Mouse (Mus musculus): ENCODE data around the gene Gng12. TPM values are rescaled to one million over a fixed set of nuclear protein-coding genes. Genes with fewer than 3 reads are reported as not detected.
"Not testable (repeated sequence)": the region's sequence is repeated elsewhere in the genome, so short reads cannot be mapped to it uniquely, and the experiment has no call there.

The Gng12 gene
- total RNA-seq, 2 experiments from 2014 or later: 40.6 to 42.9 TPM

- DNase-seq: no peak
Measured at GRCm38 (mm10) chr6:66992232-66992631, 96.0 kb downstream of the Gng12 start.

- no peak for DNase-seq
Measured at GRCm38 (mm10) chr6:66992786-66993185, 96.6 kb downstream of the Gng12 start.

- no peak for DNase-seq
Measured at GRCm38 (mm10) chr6:66994981-66995380, 98.8 kb downstream of the Gng12 start.

- DNase-seq: no peak
Measured at GRCm38 (mm10) chr6:66995825-66996224, 99.6 kb downstream of the Gng12 start.

GRCm38 (mm10) chr6:66996257-66996656 lies 100.1 kb downstream of the Gng12 start:
- DNase-seq: no peak

- DNase-seq: no peak
Measured at GRCm38 (mm10) chr6:66998645-66999044, 102.4 kb downstream of the Gng12 start.

- DNase-seq: no peak
Measured at GRCm38 (mm10) chr6:66999800-67000199, 103.6 kb downstream of the Gng12 start.

- no peak for DNase-seq
Measured at GRCm38 (mm10) chr6:67009888-67010287, 113.7 kb downstream of the Gng12 start.

GRCm38 (mm10) chr6:67010370-67011216 lies 114.4 kb downstream of the Gng12 start:
- DNase-seq: no peak

GRCm38 (mm10) chr6:67011217-67011518 lies 115.0 kb downstream of the Gng12 start:
- DNase-seq: no peak

GRCm38 (mm10) chr6:67013293-67013948 lies 117.2 kb downstream of the Gng12 start:
- no peak for DNase-seq

- no peak for DNase-seq
Measured at GRCm38 (mm10) chr6:67013949-67014678, 117.9 kb downstream of the Gng12 start.

- DNase-seq: no peak
Measured at GRCm38 (mm10) chr6:67014679-67015075, 118.5 kb downstream of the Gng12 start.

- peak; percentile 45 for DNase-seq
Measured at GRCm38 (mm10) chr6:67015739-67016519, 119.7 kb downstream of the Gng12 start.

GRCm38 (mm10) chr6:67016520-67017111 lies 120.4 kb downstream of the Gng12 start:
- DNase-seq: no peak

GRCm38 (mm10) chr6:67018365-67018764 lies 122.2 kb downstream of the Gng12 start:
- no peak for DNase-seq

- not testable (repeated sequence) for DNase-seq
Measured at GRCm38 (mm10) chr6:67019001-67019400, 122.8 kb downstream of the Gng12 start.

GRCm38 (mm10) chr6:67021308-67021707 lies 125.1 kb downstream of the Gng12 start:
- DNase-seq: no peak

- no peak for DNase-seq
Measured at GRCm38 (mm10) chr6:67023729-67024128, 127.5 kb downstream of the Gng12 start.

- no peak for DNase-seq
Measured at GRCm38 (mm10) chr6:67026661-67027060, 130.5 kb downstream of the Gng12 start.

- DNase-seq: no peak
Measured at GRCm38 (mm10) chr6:67027438-67028142, 131.4 kb downstream of the Gng12 start.

Measured in gastrocnemius, postnatal 10 days (tissue).